1 mouse cellular context compared by ENCODE assay signal in genomic region chr10:84535458-84535857, GRCm38 (mm10).
TF ChIP-seq lines count a peak whose summit lies in the region.

No protein-coding gene starts in this region.

TF ChIP-seq in CH12.LX, 34 proteins besides CTCF, POLR2A, EP300 and RAD21 (continued from another document):
- TF ChIP-seq CHD1 (IDR thresholded peaks at IDR 0.05; ENCODE audit: low read depth, low read length) (peak; percentile 69; the same call in 1 of the 2 replicates), TBP (conservative IDR thresholded peaks at IDR 0.05; ENCODE audit: low read depth, low read length) (peak; percentile 70; the same call in 1 of the 2 replicates)
